Mouse (Mus musculus) forebrain, embryonic 11.5 days (tissue): ENCODE results near the gene Vmn1r155. TPM values are rescaled to one million over a fixed set of nuclear protein-coding genes. Genes with fewer than 3 reads are reported as not detected.
"Not testable (repeated sequence)": the region's sequence is repeated elsewhere in the genome, so short reads cannot be mapped to it uniquely, and the experiment has no call there.

Experiments
- ATAC-seq: fragments of 200-750 bp; cut with Nextera tagmentation; replicated peaks from 2 replicates; pipeline ENCODE4 v1.8.0; 2017; ENCODE audit warnings: moderate TSS enrichment; ENCODE audit not compliant: low FRiP score
- DNase-seq: peaks from one replicate; pipeline ENCODE4 v3.0.0-alpha.2; 2017; ENCODE audit warnings: low spot score
- H3K27ac ChIP-seq: fragments of 300-500 bp; sonication (generic); 2 replicates; pipeline ENCODE4 v1.5.1; 2014; ENCODE audit warnings: low read depth, low read length
- H3K27me3 ChIP-seq: fragments of 300-500 bp; sonication (generic); 2 replicates; pipeline ENCODE4 v1.6.1; 2014; ENCODE audit warnings: mild to moderate bottlenecking, low read length, mixed read lengths; ENCODE audit not compliant: control insufficient read depth, insufficient read depth
- H3K36me3 ChIP-seq: fragments of 300-500 bp; sonication (generic); 2 replicates; pipeline ENCODE4 v1.6.1; 2014; ENCODE audit warnings: mild to moderate bottlenecking, low read length, moderate library complexity, mixed read lengths; ENCODE audit not compliant: control insufficient read depth, insufficient read depth
- H3K4me1 ChIP-seq: fragments of 300-500 bp; sonication (generic); replicated peaks from 2 replicates; pipeline ENCODE4 v1.6.1; 2014; ENCODE audit warnings: low read length, mixed read lengths; ENCODE audit not compliant: control insufficient read depth, insufficient read depth
- H3K4me2 ChIP-seq: fragments of 300-500 bp; sonication (generic); 2 replicates; pipeline ENCODE4 v1.6.1; 2014; ENCODE audit warnings: low read depth, mild to moderate bottlenecking, low read length, moderate library complexity, mixed read lengths; ENCODE audit not compliant: severe bottlenecking
- H3K4me3 ChIP-seq: fragments of 300-500 bp; sonication (generic); 2 replicates; pipeline ENCODE4 v1.5.1; 2014; ENCODE audit warnings: low read depth, low read length
- H3K9ac ChIP-seq: fragments of 300-500 bp; sonication (generic); 2 replicates; pipeline ENCODE4 v1.6.1; 2014; ENCODE audit warnings: low read length
- H3K9me3 ChIP-seq: fragments of 300-500 bp; sonication (generic); 2 replicates; pipeline ENCODE4 v1.6.1; 2016; ENCODE audit warnings: low read length, mixed read lengths; ENCODE audit not compliant: control insufficient read depth
- WGBS: fragments of 180-500 bp; shearing (Covaris S2); extraction: QIAGEN DNeasy Blood & Tissue Kit; methylation state at CpG from one replicate; pipeline ENCODE4 v1.1.7; 2014; 5-methylcytosine and 5-hydroxymethylcytosine counted together
- polyA plus RNA-seq: library from polyadenylated mRNA; unstranded; fragments of >200 nt; fragmentation: Nextera tagmentation; extraction: Ambion mirVana; gene quantifications from 2 replicates; pipeline ENCODE4 v1.2.1, GENCODE M21; 2014

Gene Vmn1r155
- polyA plus RNA-seq = not detected in 2 replicates

GRCm38 (mm10) chr7:22657718-22658117 is at the start of gene Vmn1r155:
TSS of gene Vmn1r155 (plus strand) at chr7:22658018.
- ATAC-seq, H3K4me1 ChIP-seq, H3K4me3 ChIP-seq, H3K4me2 ChIP-seq, H3K9ac ChIP-seq, H3K27me3 ChIP-seq, H3K9me3 ChIP-seq, DNase-seq, H3K27ac ChIP-seq, H3K36me3 ChIP-seq: not testable (repeated sequence)
- WGBS = no CpG with 5 or more reads among the region's 3 CpGs

- H3K27me3 ChIP-seq, H3K9me3 ChIP-seq, H3K4me2 ChIP-seq, H3K27ac ChIP-seq, DNase-seq, H3K4me1 ChIP-seq, H3K4me3 ChIP-seq, H3K36me3 ChIP-seq, ATAC-seq, H3K9ac ChIP-seq: not testable (repeated sequence)
- WGBS = no CpG with 5 or more reads among the region's 2 CpGs
Observed at GRCm38 (mm10) chr7:22692217-22692616, 34.4 kb downstream of the Vmn1r155 start, which contains the start of gene Gm8693. TSS of gene Gm8693 (minus strand) at chr7:22692317.

Other genes with a start within 250 kb of the Vmn1r155 start
- not detected in 2 replicates for gene Vmn1r148, start 244.4 kb upstream of the Vmn1r155 start, polyA plus RNA-seq
- not detected in 2 replicates for gene Vmn1r149, start 219.8 kb upstream of the Vmn1r155 start, polyA plus RNA-seq
- gene Gm10665, start 193.9 kb upstream of the Vmn1r155 start, polyA plus RNA-seq = not detected in 2 replicates
- not detected in 2 replicates for gene Vmn1r151, start 158.3 kb upstream of the Vmn1r155 start, polyA plus RNA-seq
- not detected in 2 replicates for gene Vmn1r152, start 135.1 kb upstream of the Vmn1r155 start, polyA plus RNA-seq
- not detected in 2 replicates for gene Gm8677, start 123.1 kb upstream of the Vmn1r155 start, polyA plus RNA-seq
- not detected in 2 replicates for gene Gm4201, start 92.7 kb upstream of the Vmn1r155 start, polyA plus RNA-seq
- gene Gm4565, start 69.9 kb upstream of the Vmn1r155 start, polyA plus RNA-seq = not detected in 2 replicates
- gene Gm8693, start 34.3 kb downstream of the Vmn1r155 start, polyA plus RNA-seq = not detected in 2 replicates
- not detected in 2 replicates for gene Gm4567, start 61.7 kb downstream of the Vmn1r155 start, polyA plus RNA-seq
- gene Vmn1r157, start 103.7 kb downstream of the Vmn1r155 start, polyA plus RNA-seq = not detected in 2 replicates
- gene Vmn1r158, start 132.8 kb downstream of the Vmn1r155 start, polyA plus RNA-seq = not detected in 2 replicates
- gene Vmn1r159, start 185.6 kb downstream of the Vmn1r155 start, polyA plus RNA-seq = not detected in 2 replicates
- gene Vmn1r160, start 213.2 kb downstream of the Vmn1r155 start, polyA plus RNA-seq = not detected in 2 replicates